Mouse (Mus musculus): ENCODE measurements around the gene Gpr27. TPM values are rescaled to one million over a fixed set of nuclear protein-coding genes. Genes with fewer than 3 reads are reported as not detected.
A peak's percentile ranks its signal among the peaks of the same experiment; 100 is the strongest.

Gene Gpr27
- total and polyA plus RNA-seq, 2 experiments from 2014 or later = 18.8 to 71.2 TPM

DNA sequence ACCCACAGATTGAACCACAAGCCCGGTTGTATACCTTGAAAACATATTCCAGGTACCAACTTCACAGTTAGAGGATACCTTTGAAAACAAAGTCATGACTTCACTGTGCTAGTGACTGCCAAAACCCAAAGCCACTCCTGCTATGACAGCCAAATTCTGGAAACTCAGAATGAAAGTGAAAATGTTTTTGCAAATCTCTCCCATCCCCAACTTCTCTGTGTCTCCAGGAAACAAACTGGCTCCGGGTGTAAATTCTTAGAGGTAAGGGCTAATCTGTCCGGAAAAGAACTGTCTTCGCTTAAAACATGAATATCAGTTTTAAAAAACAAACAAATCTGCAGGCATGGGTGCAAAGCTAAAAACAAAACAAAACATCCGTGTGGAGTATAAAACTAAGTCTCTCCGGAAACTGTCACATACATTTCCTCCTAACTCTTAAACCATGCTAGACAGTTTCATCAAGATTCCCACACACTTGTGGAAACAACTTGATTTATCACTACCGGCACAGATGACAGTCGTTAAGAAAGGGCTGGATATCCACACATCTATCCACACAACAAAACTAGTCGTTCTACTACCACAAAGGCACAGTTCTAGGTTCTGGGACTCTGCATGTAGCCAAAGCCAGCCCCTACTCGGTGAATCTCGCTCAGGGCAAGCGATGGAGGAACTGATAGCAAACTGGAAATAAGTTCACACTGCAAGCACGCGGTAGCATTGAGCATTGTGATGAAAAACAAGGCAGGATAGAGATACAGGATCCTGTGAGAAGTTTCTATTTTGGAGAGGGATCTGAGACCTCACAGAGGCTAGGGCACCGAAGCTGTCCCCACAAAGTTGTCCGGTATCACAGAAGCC lies 26.8 kb upstream of the Gpr27 start:
- Histone ChIP-seq H3K4me2 (ENCODE audit: low read depth, low read length) (peak overlapping the region; percentile 93), H3K4me1 (ENCODE audit: insufficient read depth, low read length) (peaks cover 32% of the 10 kb centered on the region), H3K36me3 (ENCODE audit: insufficient read depth, low read length) (no peaks in the 10 kb centered on the region), H3K27me3 (ENCODE audit: insufficient read depth, low read length) (no peaks in the 10 kb centered on the region), H3K9ac (replicated peaks; ENCODE audit: low read length) (peak overlapping the region; percentile 76), H3K9me3 (ENCODE audit: low read length) (no peaks in the 10 kb centered on the region), H3K27ac (peak overlapping the region; percentile 86), H3K4me3 (ENCODE audit: low read length) (peak overlapping the region; percentile 81)
- DNase-seq (ENCODE audit: low spot score) (peak; percentile 22), ATAC-seq (no peak)
- TF ChIP-seq CTCF (IDR thresholded peaks at IDR 0.05; ENCODE audit: low read depth) = no peak
- 34% methylated on average over 16 of the region's 16 CpGs for WGBS

- ATAC-seq (peak; percentile 79), DNase-seq (ENCODE audit: low spot score) (peak; percentile 77)
- TF ChIP-seq CTCF (IDR thresholded peaks at IDR 0.05; ENCODE audit: low read depth) = no peak
- Histone ChIP-seq H3K9ac (replicated peaks; ENCODE audit: low read length) (peak within 1 kb of the TSS; percentile 76), H3K27ac (peak within 1 kb of the TSS; percentile 86), H3K4me3 (ENCODE audit: low read length) (peak within 1 kb of the TSS; percentile 81), H3K4me2 (ENCODE audit: low read depth, low read length) (peak within 1 kb of the TSS; percentile 93), H3K36me3 (ENCODE audit: insufficient read depth, low read length) (no peaks in the 10 kb centered on the region), H3K4me1 (ENCODE audit: insufficient read depth, low read length) (peaks cover 32% of the 10 kb centered on the region), H3K9me3 (ENCODE audit: low read length) (no peaks in the 10 kb centered on the region), H3K27me3 (ENCODE audit: insufficient read depth, low read length) (no peaks in the 10 kb centered on the region)
- WGBS = 2% methylated on average over 51 of the region's 75 CpGs
These were observed 25.9 kb upstream of the Gpr27 start, which contains the start of the genes Eif4e3 and Gm20696 for GRCm38 (mm10) chr6:99666318-99667171. Eif4e3 (minus strand) TSS chr6:99666771. Gm20696 (minus strand) TSS chr6:99666797.

GRCm38 (mm10) chr6:99667290-99667689 lies 25.2 kb upstream of the Gpr27 start:
- Histone ChIP-seq H3K4me2 (ENCODE audit: low read depth, low read length) (peak overlapping the region; percentile 93), H3K4me3 (ENCODE audit: low read length) (peak overlapping the region; percentile 81; the same call in 1 of the 2 replicates), H3K27ac (peak overlapping the region; percentile 86; the same call in 1 of the 2 replicates), H3K4me1 (ENCODE audit: insufficient read depth, low read length) (peaks cover 32% of the 10 kb centered on the region), H3K36me3 (ENCODE audit: insufficient read depth, low read length) (no peaks in the 10 kb centered on the region), H3K27me3 (ENCODE audit: insufficient read depth, low read length) (no peaks in the 10 kb centered on the region), H3K9ac (replicated peaks; ENCODE audit: low read length) (peak overlapping the region; percentile 76; the same call in 1 of the 2 replicates), H3K9me3 (ENCODE audit: low read length) (no peaks in the 10 kb centered on the region)
- 45% methylated on average over 8 of the region's 8 CpGs for WGBS
- TF ChIP-seq CTCF (IDR thresholded peaks at IDR 0.05; ENCODE audit: low read depth) = peak; percentile 5; the same call in 1 of the 2 replicates
- ATAC-seq = no peak
- DNase-seq (ENCODE audit: low spot score) = peak; percentile 16

DNA sequence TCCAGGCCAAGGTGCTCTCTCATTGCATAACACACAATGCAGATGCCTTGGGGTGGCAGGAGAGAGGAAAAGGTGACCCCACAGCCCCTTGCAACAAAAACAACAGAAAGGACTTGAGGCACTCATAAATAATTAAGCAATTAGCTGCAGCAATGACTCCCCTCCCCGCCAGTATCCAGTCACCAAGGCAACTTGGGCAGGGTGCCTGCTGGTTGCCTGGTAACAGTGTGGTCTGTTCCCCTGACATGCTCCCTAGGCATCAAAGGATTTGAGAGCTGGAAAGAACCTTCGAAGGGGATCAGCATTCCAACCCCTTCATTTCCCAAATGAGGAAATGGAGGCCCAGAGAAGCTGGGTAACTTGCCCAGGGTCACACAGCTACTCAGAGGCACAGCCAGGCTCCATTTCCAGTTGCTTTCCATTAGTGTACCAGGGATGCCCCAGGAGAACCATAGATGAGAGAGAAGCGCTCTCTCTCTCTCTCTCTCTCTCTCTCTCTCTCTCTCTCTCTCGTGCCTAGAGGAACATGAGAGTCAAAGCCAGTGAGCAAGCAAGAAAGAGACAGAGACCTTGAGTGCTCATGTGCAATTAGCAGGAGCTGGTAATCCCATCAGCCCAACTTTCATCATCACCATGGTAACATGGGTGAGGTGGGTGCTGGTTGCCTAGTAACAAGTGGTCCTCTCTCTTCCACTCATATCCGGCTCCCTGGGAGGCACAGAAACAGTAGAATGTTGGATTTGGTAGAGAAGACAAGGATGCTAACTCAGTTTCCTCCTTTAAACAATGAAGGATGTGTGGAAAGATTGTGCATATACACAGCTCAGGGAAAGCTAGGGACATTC lies 22.8 kb upstream of the Gpr27 start:
- DNase-seq (ENCODE audit: low spot score) = peak; percentile 89
- Histone ChIP-seq H3K9me3 (ENCODE audit: low read length) (no peaks in the 10 kb centered on the region), H3K4me1 (ENCODE audit: insufficient read depth, low read length) (peaks cover 32% of the 10 kb centered on the region), H3K9ac (replicated peaks; ENCODE audit: low read length) (no peak overlapping the region), H3K36me3 (ENCODE audit: insufficient read depth, low read length) (no peaks in the 10 kb centered on the region), H3K27ac (peak overlapping the region; percentile 41), H3K27me3 (ENCODE audit: insufficient read depth, low read length) (no peaks in the 10 kb centered on the region), H3K4me3 (ENCODE audit: low read length) (no peak overlapping the region), H3K4me2 (ENCODE audit: low read depth, low read length) (peak overlapping the region; percentile 21)
- no peak for TF ChIP-seq CTCF (IDR thresholded peaks at IDR 0.05; ENCODE audit: low read depth)
- 13% methylated on average over 5 of the region's 5 CpGs for WGBS
- peak; percentile 71 for ATAC-seq

DNA sequence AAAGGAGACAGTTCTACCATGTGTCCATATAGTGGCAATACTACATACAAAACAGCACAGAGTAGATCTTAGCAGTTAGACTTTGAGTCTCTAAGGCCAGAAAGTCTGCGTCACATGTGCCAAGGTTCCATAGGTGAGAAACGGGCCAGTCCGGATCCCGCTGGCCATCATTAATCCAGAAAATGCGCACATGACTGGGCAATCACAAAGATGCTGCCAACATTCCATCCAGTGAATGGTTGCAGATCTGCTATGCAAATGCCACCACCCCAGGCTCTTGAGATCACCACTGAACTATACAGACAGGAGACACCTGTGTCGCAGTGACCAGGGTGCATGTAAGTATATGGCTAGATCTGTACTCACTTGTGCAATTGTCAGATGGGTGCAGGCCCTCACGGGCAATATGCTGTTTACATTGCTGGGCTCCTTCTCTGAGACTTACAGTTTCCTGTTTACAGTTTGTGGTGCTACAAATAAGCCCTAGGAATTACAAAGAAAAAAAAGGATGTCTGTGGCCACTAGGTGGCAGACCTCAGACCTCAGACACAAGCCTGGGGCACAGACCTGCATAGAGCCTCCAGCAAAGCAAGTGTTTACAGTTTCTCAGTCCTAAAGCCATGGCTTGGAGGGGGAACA lies 21.9 kb upstream of the Gpr27 start:
- peaks cover 32% of the 10 kb centered on the region for H3K4me1 ChIP-seq (ENCODE audit: insufficient read depth, low read length)
- no peaks in the 10 kb centered on the region for H3K27me3 ChIP-seq (ENCODE audit: insufficient read depth, low read length)
- no peak overlapping the region for H3K4me3 ChIP-seq (ENCODE audit: low read length)
- H3K4me2 ChIP-seq (ENCODE audit: low read depth, low read length) = no peak overlapping the region
- H3K9ac ChIP-seq (replicated peaks; ENCODE audit: low read length) = no peak overlapping the region
- 44% methylated on average over 7 of the region's 7 CpGs for WGBS
- peak; percentile 84 for TF ChIP-seq CTCF (IDR thresholded peaks at IDR 0.05; ENCODE audit: low read depth)
- ATAC-seq (peak; percentile 43), DNase-seq (ENCODE audit: low spot score) (peak; percentile 80)
- peak overlapping the region; percentile 41; the same call in 1 of the 2 replicates for H3K27ac ChIP-seq
- no peaks in the 10 kb centered on the region for H3K36me3 ChIP-seq (ENCODE audit: insufficient read depth, low read length)
- H3K9me3 ChIP-seq (ENCODE audit: low read length) = no peaks in the 10 kb centered on the region

Measured in hindbrain, postnatal 0 days (tissue).